Mouse (Mus musculus) mature B cell (primary cell): ENCODE measurements around the gene Oprm1.

Experiments
- in situ Hi-C: fragments of 300-500 bp; cut with MboI; formaldehyde crosslinking; loops from 2 replicates; pipeline ENCODE4 v1.14.3; 2019

Oprm1 gene

GRCm38 (mm10) chr10:6758206-6758605 lies at the start of gene Oprm1:
Gene Oprm1, plus strand, starts transcription at chr10:6758506.
- in situ Hi-C loops: no loop called here

GRCm38 (mm10) chr10:6717181-6717948 lies 40.9 kb upstream of the Oprm1 start:
- in situ Hi-C loops: no loop called here

GRCm38 (mm10) chr10:6723765-6724164 lies 34.5 kb upstream of the Oprm1 start:
- in situ Hi-C loops: no loop called here

GRCm38 (mm10) chr10:6728469-6728868 lies 29.8 kb upstream of the Oprm1 start:
- in situ Hi-C loops: no loop called here

GRCm38 (mm10) chr10:6753375-6753774 lies 4.9 kb upstream of the Oprm1 start:
- in situ Hi-C loops: no loop called here

GRCm38 (mm10) chr10:6761287-6761811 lies 3.0 kb downstream of the Oprm1 start, which contains the start of gene Gm10945:
Gene Gm10945, minus strand, starts transcription at chr10:6761761.
- in situ Hi-C loops: no loop called here

- in situ Hi-C loops: no loop called here
Observed at GRCm38 (mm10) chr10:6788517-6789237, 30.4 kb downstream of the Oprm1 start.

- in situ Hi-C loops: no loop called here
Observed at GRCm38 (mm10) chr10:6790226-6790625, 31.9 kb downstream of the Oprm1 start.

- in situ Hi-C loops: no loop called here
Observed at GRCm38 (mm10) chr10:6820626-6821025, 62.3 kb downstream of the Oprm1 start.

- in situ Hi-C loops: no loop called here
Observed at GRCm38 (mm10) chr10:6842225-6842624, 83.9 kb downstream of the Oprm1 start.

GRCm38 (mm10) chr10:6846283-6846682 lies 88.0 kb downstream of the Oprm1 start:
- in situ Hi-C loops: no loop called here

- in situ Hi-C loops: no loop called here
Observed at GRCm38 (mm10) chr10:6848162-6848754, 90.0 kb downstream of the Oprm1 start.

GRCm38 (mm10) chr10:6848834-6849233 lies 90.5 kb downstream of the Oprm1 start:
- in situ Hi-C loops: no loop called here

GRCm38 (mm10) chr10:6855812-6856211 lies 97.5 kb downstream of the Oprm1 start:
- in situ Hi-C loops: no loop called here

- in situ Hi-C loops: no loop called here
Observed at GRCm38 (mm10) chr10:6871418-6872072, 113.2 kb downstream of the Oprm1 start.

GRCm38 (mm10) chr10:6873917-6874316 lies 115.6 kb downstream of the Oprm1 start:
- in situ Hi-C loops: no loop called here

GRCm38 (mm10) chr10:6878276-6878881 lies 120.1 kb downstream of the Oprm1 start:
- in situ Hi-C loops: no loop called here

GRCm38 (mm10) chr10:6882041-6882440 lies 123.7 kb downstream of the Oprm1 start:
- in situ Hi-C loops: loop anchor here (10.0 kb wide), 2 partner anchors 123 to 193 kb away; no protein-coding TSS in a partner anchor

- in situ Hi-C loops: loop anchor here (10.0 kb wide), 2 partner anchors 119 to 189 kb away; no protein-coding TSS in a partner anchor
Observed at GRCm38 (mm10) chr10:6885460-6885859, 127.2 kb downstream of the Oprm1 start.

GRCm38 (mm10) chr10:6889640-6890245 lies 131.4 kb downstream of the Oprm1 start:
- in situ Hi-C loops: loop anchor here (10.0 kb wide), 2 partner anchors 115 to 185 kb away; no protein-coding TSS in a partner anchor
